Mouse (Mus musculus) left cerebral cortex, adult 8-10 months (tissue): ENCODE results near the gene Ptpn11. TPM values are rescaled to one million over a fixed set of nuclear protein-coding genes. Genes with fewer than 3 reads are reported as not detected.

Experiments
- DNase-seq, 2 experiments: peaks; one replicate each; pipeline ENCODE4 v3.0.0; 2022; ENCODE audit warnings: low spot score in 2 of 2
- total RNA-seq, 4 experiments: library from RNA; stranded (reverse); gene quantifications; 2 replicates each; pipeline ENCODE4 v1.2.4; 2022

Ptpn11 gene
- total RNA-seq, 4 experiments from 2014 or later: 106 to 113 (median 109) TPM

- DNase-seq: no peak
Measured at GRCm38 (mm10) chr5:121184945-121185551, 6.1 kb downstream of the Ptpn11 start.

DNA sequence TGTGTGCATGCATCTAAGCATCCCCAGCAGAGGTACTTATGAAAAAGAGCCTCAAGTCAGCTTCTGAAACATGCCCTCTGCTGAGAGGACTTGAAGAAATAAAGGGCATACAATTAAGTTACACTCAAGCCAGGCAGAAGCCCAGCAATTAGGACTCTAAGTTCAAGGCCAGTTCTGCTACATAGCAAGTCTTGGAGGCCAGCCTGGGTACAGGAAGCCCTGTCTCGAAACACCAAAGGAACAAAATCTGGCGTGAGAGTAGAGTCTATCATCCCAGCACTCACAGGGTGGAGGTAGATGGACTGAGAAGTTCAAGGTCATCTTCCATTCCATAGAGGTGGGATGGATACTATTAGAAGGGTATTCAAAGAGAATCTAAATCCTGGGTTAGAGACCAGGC is 6.8 kb downstream of the Ptpn11 start:
- DNase-seq: no peak

DNA sequence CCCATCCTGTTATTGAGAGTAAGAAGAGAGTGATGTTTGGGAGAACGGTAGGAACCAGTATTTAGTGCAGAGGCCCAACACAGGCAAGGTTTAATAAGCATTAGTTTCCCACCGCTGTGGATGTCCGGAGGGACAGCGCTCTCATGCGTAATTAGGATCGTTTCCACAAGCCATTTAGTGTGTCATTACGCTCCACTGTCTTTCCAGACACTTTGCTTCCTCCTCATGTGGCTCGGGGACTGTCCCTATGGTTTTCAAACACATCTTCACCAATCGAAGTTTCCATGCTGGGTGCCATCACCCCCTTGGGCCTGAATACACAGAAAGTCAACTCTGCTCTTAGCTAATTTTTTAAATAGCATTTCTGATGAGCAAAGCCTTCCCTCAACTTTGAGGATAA is 7.9 kb downstream of the Ptpn11 start:
- DNase-seq: no peak

DNA sequence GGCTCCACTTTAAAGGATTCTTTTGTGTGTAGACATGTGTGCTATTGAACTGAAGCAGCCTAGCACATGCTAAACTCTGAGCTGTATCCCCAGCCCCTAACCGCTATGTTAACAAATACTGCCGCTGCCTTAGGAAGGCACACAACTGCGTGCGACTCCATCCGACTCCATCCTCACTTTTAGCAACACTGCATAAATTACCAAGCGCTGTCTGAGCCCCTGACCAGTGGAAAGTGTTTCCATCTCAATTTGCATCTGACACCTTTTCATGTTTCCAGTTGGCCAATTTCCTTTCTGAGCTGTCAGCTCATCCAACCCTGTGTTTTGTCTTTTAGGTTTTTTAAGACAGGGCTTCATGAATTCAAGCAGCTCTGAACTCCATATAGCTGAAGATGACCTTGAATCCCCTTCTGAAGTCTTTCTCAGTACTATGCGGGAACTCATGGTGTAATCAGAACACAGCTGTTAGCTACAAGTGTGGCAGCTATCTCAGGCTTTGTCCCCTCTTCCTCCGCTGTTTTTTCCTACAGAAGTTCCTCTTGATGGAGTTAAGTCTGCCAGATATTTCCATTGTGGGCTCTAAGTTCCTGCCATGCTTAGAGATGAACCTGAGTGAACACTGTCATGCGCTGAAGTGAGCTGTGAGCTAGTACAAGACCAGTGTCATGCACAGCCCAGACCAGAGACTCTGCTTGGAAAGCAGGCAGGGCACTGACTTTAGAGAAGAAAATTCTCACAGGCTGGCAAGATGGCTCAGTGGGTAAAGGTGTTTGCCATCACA is 11.9 kb downstream of the Ptpn11 start:
- DNase-seq: no peak

DNA sequence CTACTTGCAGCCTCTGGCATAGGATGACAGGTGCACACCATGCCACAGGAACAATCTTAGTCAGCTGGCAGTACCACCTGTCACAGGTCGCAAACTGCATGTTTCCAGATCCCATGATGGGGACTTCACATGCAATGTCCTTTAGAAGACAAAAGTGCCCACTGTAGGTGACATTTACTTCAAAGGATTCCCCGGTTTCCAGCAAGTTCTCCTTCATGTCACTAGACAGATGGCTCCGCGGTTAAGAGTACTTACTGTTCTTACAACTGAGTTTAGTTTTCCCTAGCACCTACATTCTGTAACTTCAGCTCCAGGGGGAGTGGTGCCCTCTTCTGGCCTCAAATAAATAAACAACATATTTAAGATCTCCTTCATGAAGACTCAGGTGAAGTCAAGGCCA is 18.4 kb downstream of the Ptpn11 start:
- no peak for DNase-seq

- no peak for DNase-seq
Measured at GRCm38 (mm10) chr5:121169588-121169987, 21.6 kb downstream of the Ptpn11 start.

- no peak for DNase-seq
Measured at GRCm38 (mm10) chr5:121166884-121167283, 24.3 kb downstream of the Ptpn11 start.

DNA sequence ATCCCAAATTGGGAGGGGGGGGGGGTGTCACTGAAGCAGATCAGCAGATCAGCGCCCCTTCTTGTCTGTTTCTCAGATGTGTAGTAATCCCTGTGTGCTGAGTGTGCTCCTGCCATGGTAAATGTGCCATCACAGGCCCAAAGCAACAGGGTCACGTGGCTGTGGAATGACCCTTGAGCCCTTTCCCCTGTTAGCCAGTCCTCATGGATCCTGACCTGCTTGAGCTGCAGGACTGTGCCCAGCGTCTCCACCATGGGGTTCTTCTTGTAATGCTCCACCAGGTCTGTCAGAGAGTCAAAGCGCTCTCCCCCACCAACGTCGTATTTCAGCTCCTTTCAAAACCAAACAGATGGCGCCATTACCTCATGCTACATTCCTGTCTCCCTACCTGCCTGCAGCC is 28.3 kb downstream of the Ptpn11 start:
- no peak for DNase-seq

DNA sequence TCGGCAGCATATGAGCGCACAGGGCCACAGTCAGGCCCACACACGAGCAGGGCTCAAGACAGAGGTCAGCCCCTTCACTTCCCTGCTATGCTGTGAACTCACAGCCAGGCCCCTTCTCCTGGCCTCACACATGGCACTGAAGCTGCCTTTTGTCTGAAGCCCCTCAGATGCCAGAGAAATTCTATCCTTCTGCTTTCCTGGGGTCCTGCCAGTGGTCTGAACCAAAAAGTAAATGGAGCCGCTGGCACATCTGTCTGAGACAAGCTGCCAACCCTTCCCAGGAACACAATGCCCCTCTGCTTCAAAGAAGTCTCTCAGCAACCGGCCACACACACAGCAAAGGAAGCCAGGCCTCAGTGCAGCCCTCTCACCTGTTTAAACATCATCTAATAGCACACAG is 28.9 kb downstream of the Ptpn11 start:
- no peak for DNase-seq

DNA sequence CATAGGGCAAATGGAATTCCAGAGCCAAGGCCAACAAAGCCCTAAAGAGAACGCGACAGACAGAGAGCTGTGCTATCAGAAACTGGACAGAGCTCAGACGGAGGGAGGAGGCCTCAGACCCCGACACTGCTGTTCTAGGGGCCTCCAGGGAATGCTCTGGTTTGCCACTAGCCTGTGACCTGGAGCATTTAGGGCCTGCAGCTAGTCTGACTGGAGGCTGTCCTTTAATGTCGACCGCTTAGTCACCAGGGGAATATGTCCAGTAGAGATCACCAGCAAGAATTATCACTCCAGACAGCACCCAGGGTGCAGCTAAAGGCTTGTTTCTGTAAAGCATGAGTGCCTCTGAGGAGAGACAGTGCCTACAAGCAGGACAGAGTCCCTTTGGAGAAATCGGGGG is 32.2 kb downstream of the Ptpn11 start:
- DNase-seq: no peak

- DNase-seq: no peak
Measured at GRCm38 (mm10) chr5:121157489-121157888, 33.7 kb downstream of the Ptpn11 start.

DNA sequence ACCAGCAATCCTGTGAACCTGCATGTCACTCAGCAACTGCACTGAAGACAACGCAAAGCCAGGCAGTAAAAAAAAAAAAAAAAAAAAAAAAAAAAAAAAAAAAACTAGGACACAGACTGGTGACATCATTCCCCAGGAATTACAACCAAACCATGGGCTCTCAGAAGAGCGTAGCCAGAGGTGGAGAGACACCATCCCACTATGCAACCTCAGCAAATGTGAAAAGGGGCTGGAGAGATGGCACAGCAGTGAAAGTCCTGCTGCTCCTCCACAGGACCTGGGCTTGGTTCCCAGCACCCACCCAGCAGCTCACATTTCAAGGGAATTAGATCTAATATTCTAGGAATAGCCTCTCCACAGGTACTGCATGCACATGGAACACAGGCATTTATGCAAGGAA is 34.2 kb downstream of the Ptpn11 start:
- DNase-seq: no peak

DNA sequence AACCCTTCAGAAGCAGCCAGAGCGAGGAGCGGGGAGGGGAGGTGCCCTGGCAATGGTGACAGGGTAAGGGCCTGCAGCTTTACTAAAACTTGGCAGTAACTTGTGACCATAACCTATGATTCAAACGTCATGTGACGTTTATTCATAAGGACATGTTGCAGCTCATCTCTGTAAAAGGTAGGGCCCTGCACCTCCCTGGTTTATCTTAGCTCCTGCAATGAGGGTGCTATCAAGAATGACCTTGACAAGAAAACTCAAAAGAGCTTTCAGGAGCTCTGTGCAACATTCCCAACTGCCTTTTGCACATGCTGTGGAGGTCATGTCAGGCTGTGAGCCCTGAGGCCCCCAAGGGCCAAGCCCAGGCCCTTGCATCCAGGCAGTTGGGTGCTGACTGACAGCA is 35.1 kb downstream of the Ptpn11 start:
- DNase-seq: no peak

- no peak for DNase-seq
Measured at GRCm38 (mm10) chr5:121150684-121151083, 40.5 kb downstream of the Ptpn11 start.

GRCm38 (mm10) chr5:121149246-121149645 is 42.0 kb downstream of the Ptpn11 start:
- DNase-seq: no peak

DNA sequence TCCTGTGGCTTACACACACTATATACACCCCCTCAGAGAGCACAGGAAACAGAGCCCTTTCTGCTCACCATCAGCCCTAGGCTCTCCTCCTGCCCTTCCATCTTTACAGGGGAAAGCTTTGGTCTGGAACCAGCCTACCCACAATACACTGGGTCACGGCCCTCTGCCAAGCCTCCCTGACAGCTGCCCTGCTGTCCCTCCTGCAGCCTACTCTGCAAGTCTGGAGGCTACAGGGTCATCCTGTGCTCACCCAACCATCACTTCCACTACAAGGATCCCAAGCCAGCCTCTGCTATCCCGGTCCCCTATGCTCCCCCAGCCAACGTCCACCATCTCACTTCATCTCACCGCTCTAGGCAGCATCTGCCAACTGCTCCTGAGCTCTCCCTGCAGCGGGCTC is 44.9 kb downstream of the Ptpn11 start:
- DNase-seq: no peak

GRCm38 (mm10) chr5:121145609-121146008 is 45.6 kb downstream of the Ptpn11 start:
- no peak for DNase-seq

DNA sequence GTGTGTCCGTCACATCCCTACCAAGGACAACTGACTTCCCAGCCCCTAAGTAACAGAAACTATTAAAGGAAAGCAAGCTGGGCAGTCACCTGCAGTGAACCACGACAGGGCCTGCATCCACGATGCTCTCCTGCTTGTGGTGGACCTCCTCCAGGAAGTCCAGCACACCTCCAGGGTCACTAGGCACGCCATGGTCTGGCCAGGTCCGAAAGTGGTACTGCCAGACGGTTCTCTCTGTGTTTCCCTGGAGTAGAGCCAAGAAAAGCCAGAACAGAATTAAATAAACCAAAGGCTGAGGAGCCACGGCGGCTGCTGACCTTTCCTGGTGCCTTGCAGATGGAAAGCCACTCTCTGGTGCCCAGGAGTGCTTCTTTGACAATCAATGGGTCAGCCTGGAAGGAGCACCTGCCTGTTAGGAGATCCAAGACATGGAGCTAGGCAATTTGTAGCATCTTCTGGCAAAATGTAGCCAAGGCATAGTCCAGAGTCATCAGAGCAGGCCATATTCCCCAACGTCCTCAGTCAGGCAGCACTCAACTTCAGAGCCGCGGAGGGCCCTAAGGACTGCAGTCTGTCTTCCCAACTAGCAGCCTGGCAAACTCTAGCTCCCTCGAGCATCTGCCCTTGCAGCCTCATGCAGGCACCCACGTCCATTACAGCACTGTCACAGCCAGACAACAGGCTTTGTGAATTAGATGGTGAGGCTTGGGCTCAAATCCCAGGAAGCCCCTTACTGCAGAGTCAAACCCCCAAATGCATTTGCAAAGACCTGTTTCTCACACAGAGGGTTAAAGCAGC is 46.6 kb downstream of the Ptpn11 start:
- DNase-seq: no peak

DNA sequence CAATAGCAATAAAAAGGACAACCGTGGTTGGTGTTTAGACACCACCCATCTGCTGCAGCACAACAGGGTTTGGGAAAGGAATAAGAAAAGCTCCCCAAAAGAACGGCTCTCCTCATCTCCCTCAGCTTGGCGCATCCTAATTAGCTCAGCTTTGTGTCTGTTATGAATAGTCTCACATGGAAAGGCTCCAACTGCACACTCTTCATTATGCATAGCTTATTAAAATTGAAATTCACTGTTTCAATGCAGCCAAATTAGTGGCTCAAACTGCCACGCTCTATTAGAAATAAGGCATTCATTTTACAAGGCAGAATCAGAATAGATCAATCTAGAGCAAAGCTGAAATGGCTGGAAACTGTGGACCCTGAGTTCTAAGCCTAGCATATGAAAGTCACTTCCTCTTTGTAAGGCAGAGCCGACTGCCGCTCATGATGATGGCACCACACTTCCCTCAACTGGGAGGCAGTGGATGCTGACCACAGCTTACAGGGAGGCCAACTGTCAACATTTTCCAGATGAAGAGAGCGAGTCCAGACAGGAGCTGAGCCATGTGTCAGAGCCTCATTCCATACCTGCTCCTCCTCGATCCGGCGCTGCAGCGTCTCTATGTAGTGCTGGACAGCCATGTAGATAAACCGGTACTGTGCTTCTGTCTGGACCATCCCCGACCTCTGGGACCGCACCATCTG is 48.6 kb downstream of the Ptpn11 start:
- DNase-seq: no peak

DNA sequence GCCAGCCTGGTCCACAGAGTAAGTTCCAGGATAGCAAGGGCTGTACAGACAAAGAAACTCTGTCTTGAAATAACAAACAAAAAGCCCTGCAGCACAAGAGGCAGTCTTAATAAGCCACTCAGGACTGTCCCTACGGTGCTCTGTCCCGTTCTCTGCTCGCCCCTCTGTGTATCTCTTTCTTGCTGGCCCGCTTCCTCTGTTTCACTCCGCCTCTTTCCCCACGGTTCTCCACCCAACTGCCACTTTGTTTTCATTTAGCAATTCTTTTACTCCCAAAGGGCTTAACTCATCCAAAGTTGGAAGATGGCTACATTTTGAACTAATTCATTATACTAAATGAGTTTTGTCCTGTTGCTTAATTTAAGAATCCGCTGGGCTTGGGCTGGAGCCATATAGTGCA is 50.9 kb downstream of the Ptpn11 start:
- DNase-seq: no peak

GRCm38 (mm10) chr5:121137125-121137524 is 54.1 kb downstream of the Ptpn11 start:
- DNase-seq: no peak

DNA sequence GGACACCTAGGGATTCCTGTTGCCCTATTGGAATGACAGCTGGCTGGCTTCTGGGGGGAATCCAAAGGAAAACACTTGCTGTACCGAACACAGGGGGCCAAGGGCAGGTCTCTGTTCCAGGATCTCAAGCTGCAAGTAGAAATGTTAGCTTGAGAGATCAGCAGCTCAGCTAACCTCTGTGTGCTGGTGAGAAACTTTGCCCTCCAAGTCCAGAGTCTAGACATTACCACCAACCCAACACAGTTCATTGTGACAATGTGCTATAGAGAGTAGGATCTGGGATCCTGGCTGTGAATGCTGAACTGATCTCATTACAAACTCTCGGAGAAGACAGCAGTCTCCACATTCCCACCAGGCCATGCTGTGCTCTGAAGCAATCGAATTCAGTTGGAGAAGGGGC is 59.4 kb downstream of the Ptpn11 start:
- no peak for DNase-seq
